Mouse (Mus musculus): ENCODE results near the gene Mafb. TPM values are rescaled to one million over a fixed set of nuclear protein-coding genes. Genes with fewer than 3 reads are reported as not detected.

Gene Mafb
- polyA plus RNA-seq (2014; fragmentation: Illumina TruSeq; extraction: RNeasy Lipid Tissue Mini Kit (QIAGEN cat#74804); ENCODE audit: low read depth, low replicate concordance), result 23.2 TPM

DNA sequence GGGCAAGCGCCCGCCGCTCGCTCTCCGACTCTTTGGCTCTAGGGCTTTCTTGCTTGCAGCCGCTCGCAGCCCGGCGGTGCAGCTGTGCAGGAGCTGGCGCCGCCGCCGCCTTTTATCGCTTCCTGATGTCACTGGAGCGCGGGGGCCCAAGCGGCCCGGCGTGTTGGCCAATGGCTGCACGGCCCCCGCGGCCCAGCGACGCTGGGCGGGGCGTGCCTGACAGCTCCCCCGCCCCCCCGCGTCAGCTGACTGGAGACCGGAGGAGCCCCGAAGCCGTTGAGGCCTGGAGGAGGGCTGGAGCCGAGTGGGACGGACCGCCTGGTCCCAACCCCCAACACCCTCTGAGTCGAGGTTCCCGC is at the start of gene Mafb:
TSS of gene Mafb (minus strand) at position 86 of the 359 bp plus-strand sequence.

DNA sequence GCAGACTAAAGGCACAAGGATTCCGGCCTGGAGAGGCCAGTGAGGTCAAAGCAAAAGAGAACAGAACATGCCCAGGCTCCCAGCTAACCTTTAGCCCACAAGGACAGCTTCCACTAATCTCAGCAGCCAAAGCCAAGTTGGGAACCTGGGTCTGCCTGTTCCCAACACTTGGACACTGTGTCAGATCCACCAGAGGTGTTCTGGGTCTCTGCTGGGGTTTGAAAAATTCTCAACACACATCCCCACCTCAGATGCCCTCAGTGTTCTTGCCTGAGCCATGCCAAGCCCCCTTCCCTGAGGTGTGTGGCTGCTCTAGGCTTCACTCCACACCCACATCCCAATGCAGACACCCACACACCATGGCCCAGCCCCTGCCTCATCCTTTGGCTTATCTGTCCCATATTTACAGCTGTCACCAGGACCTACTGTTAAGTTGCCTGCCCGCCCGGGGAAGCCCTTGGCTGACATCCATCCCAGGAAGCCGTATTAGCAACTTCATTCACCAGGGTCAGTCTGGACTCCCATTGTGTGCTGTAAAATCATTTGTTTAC is 32.7 kb downstream of the Mafb start, which contains the start of gene Gm826:
TSS of gene Gm826 (minus strand) at position 52 of the 551 bp plus-strand sequence.

Other genes starting within 250 kb of the Mafb start
- gene Gm826, start 32.9 kb downstream of the Mafb start, polyA plus RNA-seq (2014; fragmentation: Illumina TruSeq; extraction: RNeasy Lipid Tissue Mini Kit (QIAGEN cat#74804); ENCODE audit: low read depth, low replicate concordance), result 2.5 TPM

Measured in liver, adult 10 weeks (tissue).